Mouse (Mus musculus) lung, postnatal 14 days (tissue): ENCODE data around the gene Gm8068.
"Not testable (repeated sequence)": the region's sequence is repeated elsewhere in the genome, so short reads cannot be mapped to it uniquely, and the experiment has no call there.

Experiments used
- DNase-seq: peaks from one replicate; pipeline ENCODE4 v3.0.0; 2021

Gene Gm8068

GRCm38 (mm10) chr14:41701785-41702184 is at the start of gene Gm8068:
Gm8068 (minus strand) TSS chr14:41701885.
- DNase-seq: not testable (repeated sequence)

GRCm38 (mm10) chr14:41750514-41750913 is 48.8 kb upstream of the Gm8068 start, which contains the start of gene Gm7929:
Gm7929 (minus strand) TSS chr14:41750614.
- DNase-seq: not testable (repeated sequence)

GRCm38 (mm10) chr14:41723437-41723836 is 21.8 kb upstream of the Gm8068 start:
- not testable (repeated sequence) for DNase-seq

- DNase-seq: not testable (repeated sequence)
Observed at GRCm38 (mm10) chr14:41717180-41717579, 15.5 kb upstream of the Gm8068 start.

- DNase-seq: not testable (repeated sequence)
Observed at GRCm38 (mm10) chr14:41648176-41648575, 53.5 kb downstream of the Gm8068 start.
